Mouse (Mus musculus) stomach, postnatal 0 days (tissue): ENCODE measurements around the gene Fbxl17. TPM values are rescaled to one million over a fixed set of nuclear protein-coding genes. Genes with fewer than 3 reads are reported as not detected.

Experiments used
- ATAC-seq: fragments of 200-750 bp; cut with Nextera tagmentation; 2 replicates; pipeline ENCODE4 v1.8.0; 2017; ENCODE audit not compliant: low FRiP score, low TSS enrichment
- DNase-seq: peaks from one replicate; pipeline ENCODE4 v3.0.0-alpha.2; 2016; ENCODE audit warnings: low spot score
- H3K27ac ChIP-seq: fragments of 300-500 bp; sonication (generic); replicated peaks from 2 replicates; pipeline ENCODE4 v1.5.1; 2014; ENCODE audit warnings: mild to moderate bottlenecking, control low read depth
- H3K27me3 ChIP-seq: fragments of 300-500 bp; sonication (generic); 2 replicates; pipeline ENCODE4 v1.6.1; 2014; ENCODE audit warnings: low read length; ENCODE audit not compliant: control insufficient read depth, insufficient read depth
- H3K36me3 ChIP-seq: fragments of 300-500 bp; sonication (generic); 2 replicates; pipeline ENCODE4 v1.6.1; 2014; ENCODE audit warnings: low read length, mixed read lengths; ENCODE audit not compliant: control insufficient read depth, insufficient read depth
- H3K4me1 ChIP-seq: fragments of 300-500 bp; sonication (generic); replicated peaks from 2 replicates; pipeline ENCODE4 v1.6.1; 2014; ENCODE audit warnings: antibody characterized with exemption; ENCODE audit not compliant: control insufficient read depth, insufficient read depth
- H3K4me2 ChIP-seq: fragments of 300-500 bp; sonication (generic); replicated peaks from 2 replicates; pipeline ENCODE4 v1.6.1; 2014; ENCODE audit warnings: low read depth, mild to moderate bottlenecking, control low read depth, moderate library complexity
- H3K4me3 ChIP-seq: fragments of 300-500 bp; sonication (generic); 2 replicates; pipeline ENCODE4 v1.5.1; 2014; ENCODE audit warnings: low read depth, low read length, control low read depth
- H3K9ac ChIP-seq: fragments of 300-500 bp; sonication (generic); 2 replicates; pipeline ENCODE4 v1.6.1; 2014; ENCODE audit warnings: mild to moderate bottlenecking, low read length, control low read depth, mixed read lengths
- H3K9me3 ChIP-seq: fragments of 300-500 bp; sonication (generic); 2 replicates; pipeline ENCODE4 v1.6.1; 2016; ENCODE audit warnings: low read length; ENCODE audit not compliant: control insufficient read depth
- CTCF ChIP-seq: IDR thresholded peaks from 2 replicates; pipeline ENCODE4 v1.5.1; 2016; ENCODE audit warnings: antibody characterized with exemption, low read depth, mild to moderate bottlenecking, moderate library complexity
- EP300 ChIP-seq: optimal IDR thresholded peaks from 2 replicates; pipeline ENCODE3; 2016; ENCODE audit warnings: antibody characterized with exemption
- WGBS: fragments of 180-500 bp; shearing (Covaris S2); extraction: QIAGEN DNeasy Blood & Tissue Kit; methylation state at CpG from one replicate; pipeline ENCODE4 v1.1.7; 2014; 5-methylcytosine and 5-hydroxymethylcytosine counted together
- polyA plus RNA-seq: library from polyadenylated mRNA; unstranded; fragments of >200 nt; fragmentation: Nextera tagmentation; extraction: Ambion mirVana; gene quantifications from 2 replicates; pipeline ENCODE4 v1.2.1, GENCODE M21; 2015

Gene Fbxl17
- polyA plus RNA-seq, 1 experiment from 2014 or later, result 3.6 TPM

GRCm38 (mm10) chr17:63344101-63344500 is 155.7 kb downstream of the Fbxl17 start:
- 59% methylated on average over 5 of the region's 5 CpGs for WGBS

GRCm38 (mm10) chr17:63343076-63343475 is 156.7 kb downstream of the Fbxl17 start:
- TF ChIP-seq EP300 (no peak), CTCF (no peak)
- Histone ChIP-seq H3K4me1 (no peaks in the 10 kb centered on the region), H3K27ac (no peak overlapping the region), H3K9ac (no peak overlapping the region), H3K27me3 (no peaks in the 10 kb centered on the region), H3K36me3 (no peaks in the 10 kb centered on the region), H3K4me2 (no peak overlapping the region), H3K4me3 (no peak overlapping the region), H3K9me3 (no peaks in the 10 kb centered on the region)
- no peak for ATAC-seq
- 85% methylated on average over 4 of the region's 4 CpGs for WGBS
- DNase-seq, result no peak

More at GRCm38 (mm10) chr17:63344101-63344500, 155.7 kb downstream of the Fbxl17 start:
- no peak overlapping the region for H3K4me3 ChIP-seq
- no peaks in the 10 kb centered on the region for H3K4me1 ChIP-seq
- DNase-seq (no peak), ATAC-seq (no peak)
- H3K9me3 ChIP-seq, result no peaks in the 10 kb centered on the region
- H3K4me2 ChIP-seq, result no peak overlapping the region
- H3K36me3 ChIP-seq, result no peaks in the 10 kb centered on the region
- H3K9ac ChIP-seq, result no peak overlapping the region
- no peak overlapping the region for H3K27ac ChIP-seq
- no peaks in the 10 kb centered on the region for H3K27me3 ChIP-seq
- TF ChIP-seq EP300 (no peak), CTCF (no peak)

GRCm38 (mm10) chr17:63342440-63342839 is 157.4 kb downstream of the Fbxl17 start:
- no peaks in the 10 kb centered on the region for H3K4me1 ChIP-seq
- DNase-seq (no peak), ATAC-seq (no peak)
- H3K4me2 ChIP-seq, result no peak overlapping the region
- WGBS, result 81% methylated on average over 11 of the region's 11 CpGs
- TF ChIP-seq EP300 (no peak), CTCF (no peak)
- H3K27ac ChIP-seq, result no peak overlapping the region
- H3K36me3 ChIP-seq, result no peaks in the 10 kb centered on the region
- H3K4me3 ChIP-seq, result no peak overlapping the region
- H3K9ac ChIP-seq, result no peak overlapping the region
- no peaks in the 10 kb centered on the region for H3K27me3 ChIP-seq
- H3K9me3 ChIP-seq, result no peaks in the 10 kb centered on the region

- Histone ChIP-seq H3K4me1 (no peaks in the 10 kb centered on the region), H3K9me3 (no peaks in the 10 kb centered on the region), H3K27me3 (no peaks in the 10 kb centered on the region), H3K27ac (no peak overlapping the region), H3K36me3 (no peaks in the 10 kb centered on the region), H3K4me3 (no peak overlapping the region), H3K4me2 (no peak overlapping the region), H3K9ac (no peak overlapping the region)
- no peak for ATAC-seq
- no peak for DNase-seq
- TF ChIP-seq EP300 (no peak), CTCF (no peak)
- whole genome bisulfite sequencing, result 81% methylated on average over 3 of the region's 3 CpGs
These were observed 158.6 kb downstream of the Fbxl17 start for GRCm38 (mm10) chr17:63341203-63341602.

GRCm38 (mm10) chr17:63328888-63329287 is 170.9 kb downstream of the Fbxl17 start:
- TF ChIP-seq CTCF, result no peak
- no peak for TF ChIP-seq EP300
- Histone ChIP-seq H3K4me1 (no peaks in the 10 kb centered on the region), H3K4me2 (no peak overlapping the region), H3K27me3 (no peaks in the 10 kb centered on the region), H3K4me3 (no peak overlapping the region), H3K9ac (no peak overlapping the region), H3K36me3 (no peaks in the 10 kb centered on the region), H3K9me3 (no peaks in the 10 kb centered on the region), H3K27ac (no peak overlapping the region)
- 83% methylated on average over 2 of the region's 2 CpGs for WGBS
- no peak for ATAC-seq
- no peak for DNase-seq

- Histone ChIP-seq H3K9ac (no peak overlapping the region), H3K27ac (no peak overlapping the region), H3K4me2 (no peak overlapping the region), H3K4me3 (no peak overlapping the region), H3K9me3 (no peaks in the 10 kb centered on the region), H3K4me1 (no peaks in the 10 kb centered on the region), H3K27me3 (no peaks in the 10 kb centered on the region), H3K36me3 (no peaks in the 10 kb centered on the region)
- 83% methylated on average over 5 of the region's 5 CpGs for WGBS
- no peak for TF ChIP-seq EP300
- TF ChIP-seq CTCF, result no peak
- DNase-seq (no peak), ATAC-seq (no peak)
These were observed 173.6 kb downstream of the Fbxl17 start for GRCm38 (mm10) chr17:63326227-63326626.
